Mouse (Mus musculus): ENCODE results near the gene Lpp. TPM values are rescaled to one million over a fixed set of nuclear protein-coding genes. Genes with fewer than 3 reads are reported as not detected.

Gene Lpp
- total and polyA plus RNA-seq, 2 experiments from 2014 or later = 8.4 to 13.1 TPM

DNA sequence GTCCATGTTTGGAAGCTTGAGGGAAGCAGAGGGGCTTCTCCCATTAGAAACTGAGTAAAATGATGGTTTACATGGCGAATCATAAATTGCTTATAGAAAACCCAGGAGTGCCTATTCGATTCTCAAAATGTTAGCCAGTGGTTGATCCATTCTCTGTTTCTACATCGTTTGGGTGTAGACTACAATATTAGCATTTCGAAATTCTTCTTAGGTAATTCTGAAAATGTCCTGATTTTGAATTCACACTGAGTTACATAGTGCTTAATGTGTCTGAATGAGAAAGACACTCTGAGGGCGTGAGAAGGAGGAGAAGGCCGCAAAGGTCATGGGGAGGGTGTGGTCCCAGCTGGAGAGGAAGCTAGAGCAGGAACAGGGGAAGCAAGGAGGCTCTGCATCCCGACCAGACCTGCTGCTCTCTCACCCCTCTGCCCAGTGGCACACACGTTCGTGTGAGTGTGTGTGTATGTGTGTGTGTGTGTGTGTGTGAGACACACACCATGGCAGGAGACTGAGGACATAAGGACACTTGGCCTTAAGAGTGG lies 124.3 kb downstream of the Lpp start:
- Histone ChIP-seq H3K27ac (no peak overlapping the region), H3K4me1 (ENCODE audit: insufficient read depth, low read length) (no peaks in the 10 kb centered on the region), H3K9ac (replicated peaks; ENCODE audit: low read length) (no peak overlapping the region), H3K4me2 (ENCODE audit: low read depth, low read length) (no peak overlapping the region), H3K9me3 (ENCODE audit: low read length) (no peaks in the 10 kb centered on the region), H3K27me3 (ENCODE audit: insufficient read depth, low read length) (no peaks in the 10 kb centered on the region), H3K36me3 (ENCODE audit: insufficient read depth, low read length) (no peaks in the 10 kb centered on the region), H3K4me3 (ENCODE audit: low read length) (no peak overlapping the region)
- DNase-seq (ENCODE audit: low spot score) (no peak), ATAC-seq (no peak)
- WGBS = 76% methylated on average over 9 of the region's 9 CpGs
- no peak for TF ChIP-seq CTCF (IDR thresholded peaks at IDR 0.05; ENCODE audit: low read depth)

DNA sequence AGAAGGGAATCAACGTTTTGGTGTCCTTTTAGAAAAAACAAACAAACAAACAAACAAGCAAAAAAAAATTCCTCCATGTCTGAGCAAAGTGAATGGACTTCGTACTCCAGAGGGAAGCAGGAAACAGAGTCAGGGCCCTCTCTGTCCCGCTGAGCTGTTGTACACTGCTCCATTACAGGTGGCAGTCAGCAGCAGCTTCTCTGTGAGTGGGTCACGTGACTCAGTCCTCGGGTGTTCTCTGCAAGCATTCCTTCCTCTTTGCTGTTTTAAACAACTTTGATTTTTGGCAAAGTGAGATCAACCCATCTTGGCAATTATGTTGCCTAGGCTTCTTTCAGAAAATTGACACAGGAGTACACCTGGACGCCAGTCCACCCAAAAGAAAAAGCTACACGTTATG lies 125.5 kb downstream of the Lpp start:
- TF ChIP-seq CTCF (IDR thresholded peaks at IDR 0.05; ENCODE audit: low read depth) = no peak

DNA sequence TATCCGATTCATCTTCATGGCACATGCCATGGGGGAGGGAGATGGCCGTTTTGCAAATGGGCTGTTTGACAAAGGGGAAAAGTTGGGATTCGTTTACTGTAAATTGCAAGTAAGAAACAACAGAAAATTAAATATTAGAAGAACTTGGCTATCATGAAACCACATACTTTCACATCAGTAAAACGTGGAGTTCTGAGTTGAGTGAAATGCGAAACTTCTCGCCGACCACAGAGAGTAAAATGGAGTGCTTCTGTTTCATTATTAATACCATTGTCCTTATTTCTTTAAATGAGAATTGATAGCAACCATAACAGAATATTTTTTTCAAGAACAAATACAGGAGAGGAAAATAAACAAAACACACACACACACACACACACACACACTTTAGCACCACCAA lies 133.9 kb downstream of the Lpp start:
- Histone ChIP-seq H3K4me3 (ENCODE audit: low read length) (no peak overlapping the region), H3K27me3 (ENCODE audit: insufficient read depth, low read length) (no peaks in the 10 kb centered on the region), H3K4me1 (ENCODE audit: insufficient read depth, low read length) (no peaks in the 10 kb centered on the region), H3K27ac (no peak overlapping the region), H3K9ac (replicated peaks; ENCODE audit: low read length) (no peak overlapping the region), H3K4me2 (ENCODE audit: low read depth, low read length) (no peak overlapping the region), H3K36me3 (ENCODE audit: insufficient read depth, low read length) (no peaks in the 10 kb centered on the region), H3K9me3 (ENCODE audit: low read length) (no peaks in the 10 kb centered on the region)
- 93% methylated on average over 7 of the region's 7 CpGs for WGBS
- no peak for DNase-seq (ENCODE audit: low spot score)
- no peak for TF ChIP-seq CTCF (IDR thresholded peaks at IDR 0.05; ENCODE audit: low read depth)
- no peak for ATAC-seq

More for the DNA sequence above, 125.5 kb downstream of the Lpp start:
- Histone ChIP-seq H3K9ac (replicated peaks; ENCODE audit: low read length) (no peak overlapping the region), H3K27ac (no peak overlapping the region), H3K4me1 (ENCODE audit: insufficient read depth, low read length) (no peaks in the 10 kb centered on the region), H3K4me2 (ENCODE audit: low read depth, low read length) (no peak overlapping the region), H3K4me3 (ENCODE audit: low read length) (no peak overlapping the region), H3K36me3 (ENCODE audit: insufficient read depth, low read length) (no peaks in the 10 kb centered on the region), H3K9me3 (ENCODE audit: low read length) (no peaks in the 10 kb centered on the region), H3K27me3 (ENCODE audit: insufficient read depth, low read length) (no peaks in the 10 kb centered on the region)
- DNase-seq (ENCODE audit: low spot score) (no peak), ATAC-seq (no peak)
- 78% methylated on average over 7 of the region's 7 CpGs for WGBS

DNA sequence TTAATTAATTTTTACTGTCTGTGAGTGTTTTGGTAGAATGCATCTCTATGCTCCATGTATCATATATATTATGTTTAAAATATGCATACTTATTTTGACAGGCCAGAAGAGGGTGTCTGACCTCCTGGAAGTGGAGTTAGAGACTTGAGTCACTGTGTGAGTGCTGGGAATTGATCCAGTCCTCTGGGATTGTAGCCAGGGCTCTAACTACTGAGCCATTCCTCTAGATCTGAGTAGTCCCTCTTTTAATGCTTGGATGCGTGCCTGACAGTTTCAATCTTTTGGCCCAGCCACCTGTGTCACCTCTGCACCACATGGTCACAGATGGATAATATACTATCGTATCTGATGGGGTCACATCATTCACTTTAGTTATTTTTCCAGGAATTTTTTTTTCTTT lies 138.4 kb downstream of the Lpp start:
- TF ChIP-seq CTCF (IDR thresholded peaks at IDR 0.05; ENCODE audit: low read depth) = no peak
- no peak for DNase-seq (ENCODE audit: low spot score)
- H3K9ac ChIP-seq (replicated peaks; ENCODE audit: low read length) = no peak overlapping the region
- no peaks in the 10 kb centered on the region for H3K9me3 ChIP-seq (ENCODE audit: low read length)
- H3K27ac ChIP-seq = no peak overlapping the region
- H3K4me2 ChIP-seq (ENCODE audit: low read depth, low read length) = no peak overlapping the region
- H3K27me3 ChIP-seq (ENCODE audit: insufficient read depth, low read length) = no peaks in the 10 kb centered on the region
- no peak for ATAC-seq
- no peaks in the 10 kb centered on the region for H3K36me3 ChIP-seq (ENCODE audit: insufficient read depth, low read length)
- WGBS = 84% methylated on average over 2 of the region's 2 CpGs
- no peak overlapping the region for H3K4me3 ChIP-seq (ENCODE audit: low read length)
- H3K4me1 ChIP-seq (ENCODE audit: insufficient read depth, low read length) = no peaks in the 10 kb centered on the region

DNA sequence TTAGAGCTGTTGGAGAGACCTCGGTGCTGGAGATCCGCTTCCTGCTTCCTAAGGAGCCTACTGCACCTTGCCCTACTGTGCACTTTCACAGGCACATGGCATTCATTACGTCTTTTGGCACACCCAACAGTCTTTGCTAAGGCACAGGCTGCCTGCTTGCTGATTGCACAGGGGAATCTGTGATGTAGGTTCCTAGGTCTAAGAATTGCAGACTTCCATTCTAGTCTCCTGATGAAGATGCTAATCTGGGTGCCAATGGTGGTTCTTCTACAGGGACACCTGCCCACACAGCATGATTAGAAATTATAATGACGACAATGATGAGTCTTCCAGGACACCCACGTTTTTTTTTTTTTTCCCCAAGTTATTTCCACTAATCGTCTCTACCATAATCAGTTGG lies 141.9 kb downstream of the Lpp start:
- Histone ChIP-seq H3K4me2 (ENCODE audit: low read depth, low read length) (no peak overlapping the region), H3K9ac (replicated peaks; ENCODE audit: low read length) (no peak overlapping the region), H3K27me3 (ENCODE audit: insufficient read depth, low read length) (no peaks in the 10 kb centered on the region), H3K36me3 (ENCODE audit: insufficient read depth, low read length) (no peaks in the 10 kb centered on the region), H3K27ac (no peak overlapping the region), H3K4me3 (ENCODE audit: low read length) (no peak overlapping the region), H3K9me3 (ENCODE audit: low read length) (no peaks in the 10 kb centered on the region), H3K4me1 (ENCODE audit: insufficient read depth, low read length) (no peaks in the 10 kb centered on the region)
- 89% methylated on average over 6 of the region's 6 CpGs for WGBS
- TF ChIP-seq CTCF (IDR thresholded peaks at IDR 0.05; ENCODE audit: low read depth) = no peak
- DNase-seq (ENCODE audit: low spot score) (no peak), ATAC-seq (no peak)

DNA sequence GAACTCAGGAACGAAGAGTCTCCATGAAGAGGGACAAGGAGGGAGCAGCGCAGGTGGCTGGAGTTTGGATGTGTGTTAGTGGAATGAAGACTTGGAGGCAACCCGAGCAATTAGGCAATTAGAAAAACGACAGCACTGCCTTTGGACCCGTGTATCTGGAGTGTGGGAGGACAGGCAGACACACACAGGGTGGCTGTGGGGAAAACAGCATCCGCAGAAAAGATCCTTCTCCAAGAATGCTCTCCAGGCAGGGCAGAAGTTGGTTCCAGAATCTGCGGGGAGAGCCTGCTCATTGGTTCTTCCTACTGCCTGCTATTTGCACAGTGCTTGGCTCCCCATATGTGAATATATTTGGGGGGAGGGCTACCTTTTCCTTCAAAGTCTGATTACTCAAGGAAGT lies 143.0 kb downstream of the Lpp start:
- no peaks in the 10 kb centered on the region for H3K9me3 ChIP-seq (ENCODE audit: low read length)
- H3K4me2 ChIP-seq (ENCODE audit: low read depth, low read length) = no peak overlapping the region
- H3K4me1 ChIP-seq (ENCODE audit: insufficient read depth, low read length) = no peaks in the 10 kb centered on the region
- H3K27ac ChIP-seq = no peak overlapping the region
- no peak overlapping the region for H3K9ac ChIP-seq (replicated peaks; ENCODE audit: low read length)
- H3K27me3 ChIP-seq (ENCODE audit: insufficient read depth, low read length) = no peaks in the 10 kb centered on the region
- no peak for ATAC-seq
- WGBS = 74% methylated on average over 7 of the region's 7 CpGs
- no peak for TF ChIP-seq CTCF (IDR thresholded peaks at IDR 0.05; ENCODE audit: low read depth)
- H3K4me3 ChIP-seq (ENCODE audit: low read length) = no peak overlapping the region
- no peak for DNase-seq (ENCODE audit: low spot score)
- no peaks in the 10 kb centered on the region for H3K36me3 ChIP-seq (ENCODE audit: insufficient read depth, low read length)

DNA sequence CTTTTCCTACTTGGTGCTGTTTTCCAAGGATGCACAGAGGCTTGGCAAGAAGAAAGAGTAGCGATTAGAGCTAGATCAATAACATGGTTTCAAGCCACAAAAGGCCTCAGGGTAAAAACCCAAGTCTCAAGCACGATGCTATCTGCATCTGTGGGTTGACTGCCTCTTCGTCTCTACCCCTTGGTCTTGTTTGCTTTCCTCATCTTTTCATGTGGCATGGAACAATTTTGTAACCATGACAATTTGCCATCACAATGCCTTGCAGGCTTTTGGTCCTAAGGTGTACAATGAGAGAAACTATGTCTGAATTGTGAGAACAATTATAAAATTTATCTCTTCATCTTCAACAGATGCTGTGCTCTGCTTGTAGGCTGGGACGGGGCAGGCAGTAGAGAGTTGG lies 145.7 kb downstream of the Lpp start:
- Histone ChIP-seq H3K9me3 (ENCODE audit: low read length) (no peaks in the 10 kb centered on the region), H3K4me2 (ENCODE audit: low read depth, low read length) (no peak overlapping the region), H3K9ac (replicated peaks; ENCODE audit: low read length) (no peak overlapping the region), H3K36me3 (ENCODE audit: insufficient read depth, low read length) (no peaks in the 10 kb centered on the region), H3K27ac (no peak overlapping the region), H3K4me3 (ENCODE audit: low read length) (no peak overlapping the region), H3K27me3 (ENCODE audit: insufficient read depth, low read length) (no peaks in the 10 kb centered on the region), H3K4me1 (ENCODE audit: insufficient read depth, low read length) (no peaks in the 10 kb centered on the region)
- DNase-seq (ENCODE audit: low spot score) (no peak), ATAC-seq (no peak)
- no peak for TF ChIP-seq CTCF (IDR thresholded peaks at IDR 0.05; ENCODE audit: low read depth)
- 89% methylated on average over 4 of the region's 4 CpGs for WGBS

All from hindbrain, postnatal 0 days (tissue).